In genomic region chr11:94987851-94988250, GRCm38 (mm10) we compare ENCODE assay signal across 12 mouse cellular contexts. TPM values are rescaled to one million over a fixed set of nuclear protein-coding genes. Genes with fewer than 3 reads are reported as not detected.
DNase-seq lines count a peak whose midpoint lies in the region; ATAC-seq and TF ChIP-seq lines count a peak whose summit lies in the region.
"Had no signal": no experiment of that assay in that cellular context is flagged by ENCODE, and none has a peak within 500 bp of the region (broad histone marks: within the 10 kb centered on the region; RNA-seq: fewer than 3 reads in every experiment).

No protein-coding gene starts in this region.

- H3K4me2 ChIP-seq in liver, embryonic 15.5 days: peak overlapping the region; percentile 97
- H3K4me2 ChIP-seq: hindbrain, embryonic 15.5 days; limb, embryonic 15.5 days had no signal

- H3K4me1 ChIP-seq in liver, embryonic 15.5 days (replicated peaks): peaks cover 84% of the 10 kb centered on the region

- intact Hi-C loops in left cerebral cortex, adult 2 months (cut with DNase I): no loop called here

- peak; percentile 15 to 29 for DNase-seq in cerebellum, adult 18-20 months
- DNase-seq in cerebellum, adult 9-10 months: no peak
- no peak for DNase-seq in left cerebral cortex, adult 2 months (ENCODE audit: extremely low spot score in 1 of 2, low spot score in 2 of 2)
- no peak for DNase-seq in left cerebral cortex, adult 11 months (ENCODE audit: low spot score)
- peak; percentile 71 for DNase-seq in adrenal gland, postnatal 25 days
- DNase-seq in ovary, adult 18-20 months (ENCODE audit: low spot score): no peak
- DNase-seq in right cerebral cortex, postnatal 36 days (ENCODE audit: low spot score in 2 of 2): no peak
- DNase-seq: midbrain, embryonic 14.5 days had no signal

- H3K27me3 ChIP-seq in liver, embryonic 15.5 days: no peaks in the 10 kb centered on the region
- H3K27me3 ChIP-seq: hindbrain, embryonic 15.5 days; limb, embryonic 15.5 days had no signal

- ATAC-seq in liver, embryonic 15.5 days (ENCODE audit: insufficient read depth): no peak

- no peaks in the 10 kb centered on the region for H3K36me3 ChIP-seq in liver, embryonic 15.5 days (replicated peaks)
- H3K36me3 ChIP-seq: hindbrain, embryonic 15.5 days; limb, embryonic 15.5 days had no signal

- 0 out of 2 replicates have a peak overlapping the region, but pooled peaks have one; percentile 13 for H3K9ac ChIP-seq in liver, embryonic 15.5 days
- H3K9ac ChIP-seq: limb, embryonic 15.5 days had no signal

- peak overlapping the region; percentile 98 for H3K27ac ChIP-seq in left cerebral cortex, adult 2 months
- peak overlapping the region; percentile 90 for H3K27ac ChIP-seq in liver, embryonic 15.5 days (replicated peaks)

- 61% methylated on average over 8 of the region's 8 CpGs for WGBS in liver, embryonic 15.5 days (ENCODE audit: insufficient replicate concordance)

- H3K9me3 ChIP-seq in liver, embryonic 15.5 days (replicated peaks): no peaks in the 10 kb centered on the region
- H3K9me3 ChIP-seq: hindbrain, embryonic 15.5 days; limb, embryonic 15.5 days had no signal

- no peak for TF ChIP-seq CTCF in left cerebral cortex, adult 2 months (IDR thresholded peaks at IDR 0.05)

- no peak overlapping the region for H3K4me3 ChIP-seq in left cerebral cortex, adult 2 months
- H3K4me3 ChIP-seq in liver, embryonic 15.5 days (replicated peaks): no peak overlapping the region
- H3K4me3 ChIP-seq: hindbrain, embryonic 15.5 days; limb, embryonic 15.5 days had no signal

RNA-seq across cellular contexts. Expression of gene Ppp1r9b, which starts 3.0 kb away (rescaled TPM):
- 100 to 1,000 TPM; 709 to 735 TPM for total RNA-seq in left cerebral cortex, adult 2 months (2021)
- 125 and 146 TPM in 2 replicates for total RNA-seq in adrenal gland, postnatal 25 days (2021)
- 8.2 and 8.8 TPM in 2 replicates for polyA plus RNA-seq in liver, embryonic 15.5 days (2015; fragmentation: Nextera tagmentation; extraction: Ambion mirVana)

RNA-seq across cellular contexts. Expression of gene Sgca, which starts 11.7 kb away (rescaled TPM):
- total RNA-seq in left cerebral cortex, adult 2 months (2021): under 1 TPM in 1 of 2 experiments, not detected in 1; 0.35 TPM
- total RNA-seq in adrenal gland, postnatal 25 days (2021): not detected in 2 replicates
- 0.35 and 1.1 TPM in 2 replicates for polyA plus RNA-seq in liver, embryonic 15.5 days (2015; fragmentation: Nextera tagmentation; extraction: Ambion mirVana)
- polyA plus RNA-seq: midbrain, embryonic 14.5 days had no signal

RNA-seq across cellular contexts. Expression of gene Hils1, which starts 20.5 kb away (rescaled TPM):
- not detected for total RNA-seq in left cerebral cortex, adult 2 months (2021)
- not detected in 2 replicates for total RNA-seq in adrenal gland, postnatal 25 days (2021)
- polyA plus RNA-seq in liver, embryonic 15.5 days (2015; fragmentation: Nextera tagmentation; extraction: Ambion mirVana): not detected in 2 replicates
- polyA plus RNA-seq: cerebellum, adult 2 months; hindbrain, embryonic 15.5 days; limb, embryonic 15.5 days; midbrain, embryonic 14.5 days had no signal

RNA-seq across cellular contexts. Expression of gene Samd14, which starts 21.8 kb away (rescaled TPM):
- total RNA-seq in left cerebral cortex, adult 2 months (2021): 10 to 100 TPM; 25.1 to 30.1 TPM
- 3.0 and 4.4 TPM in 2 replicates for total RNA-seq in adrenal gland, postnatal 25 days (2021)
- 33.9 and 39.2 TPM in 2 replicates for polyA plus RNA-seq in liver, embryonic 15.5 days (2015; fragmentation: Nextera tagmentation; extraction: Ambion mirVana)

RNA-seq across cellular contexts. Expression of gene Col1a1, which starts 51.8 kb away (rescaled TPM):
- total RNA-seq in left cerebral cortex, adult 2 months (2021): 10 to 100 TPM; 15.2 to 16.9 TPM
- total RNA-seq in adrenal gland, postnatal 25 days (2021): 74.0 and 116 TPM in 2 replicates
- polyA plus RNA-seq in liver, embryonic 15.5 days (2015; fragmentation: Nextera tagmentation; extraction: Ambion mirVana): 76.5 and 78.2 TPM in 2 replicates

Comparison
In these comparisons a context has a peak if more than half of its experiments do, and no peak if none do; other contexts are left out.
1. DNase-seq: peak in cerebellum, adult 18-20 months (2 of 2) and adrenal gland, postnatal 25 days (single experiment); none in cerebellum, adult 9-10 months (single experiment), left cerebral cortex, adult 2 months (0 of 2), left cerebral cortex, adult 11 months (single experiment), ovary, adult 18-20 months (single experiment) and right cerebral cortex, postnatal 36 days (0 of 2).